Mouse (Mus musculus) stomach, postnatal 0 days (tissue): ENCODE results near the gene Ccn1.

Source experiments
- CTCF ChIP-seq: IDR thresholded peaks from 2 replicates; pipeline ENCODE4 v1.5.1; 2016; ENCODE audit warnings: antibody characterized with exemption, low read depth, mild to moderate bottlenecking, moderate library complexity
- EP300 ChIP-seq: optimal IDR thresholded peaks from 2 replicates; pipeline ENCODE3; 2016; ENCODE audit warnings: antibody characterized with exemption

GRCm38 (mm10) chr3:145642861-145643260 lies 6.9 kb downstream of the Ccn1 start:
- TF ChIP-seq CTCF (no peak), EP300 (no peak)
